Mouse (Mus musculus): ENCODE data around the gene Pdcd7. TPM values are rescaled to one million over a fixed set of nuclear protein-coding genes. Genes with fewer than 3 reads are reported as not detected.
"Not testable (repeated sequence)": the region's sequence is repeated elsewhere in the genome, so short reads cannot be mapped to it uniquely, and the experiment has no call there.

Gene Pdcd7
- total RNA-seq (2015; ENCODE audit: low replicate concordance) (2.7 and 5.4 TPM in 2 replicates), total RNA-seq (2017; ENCODE audit: low replicate concordance) (8.8 and 10.5 TPM in 2 replicates)

DNA sequence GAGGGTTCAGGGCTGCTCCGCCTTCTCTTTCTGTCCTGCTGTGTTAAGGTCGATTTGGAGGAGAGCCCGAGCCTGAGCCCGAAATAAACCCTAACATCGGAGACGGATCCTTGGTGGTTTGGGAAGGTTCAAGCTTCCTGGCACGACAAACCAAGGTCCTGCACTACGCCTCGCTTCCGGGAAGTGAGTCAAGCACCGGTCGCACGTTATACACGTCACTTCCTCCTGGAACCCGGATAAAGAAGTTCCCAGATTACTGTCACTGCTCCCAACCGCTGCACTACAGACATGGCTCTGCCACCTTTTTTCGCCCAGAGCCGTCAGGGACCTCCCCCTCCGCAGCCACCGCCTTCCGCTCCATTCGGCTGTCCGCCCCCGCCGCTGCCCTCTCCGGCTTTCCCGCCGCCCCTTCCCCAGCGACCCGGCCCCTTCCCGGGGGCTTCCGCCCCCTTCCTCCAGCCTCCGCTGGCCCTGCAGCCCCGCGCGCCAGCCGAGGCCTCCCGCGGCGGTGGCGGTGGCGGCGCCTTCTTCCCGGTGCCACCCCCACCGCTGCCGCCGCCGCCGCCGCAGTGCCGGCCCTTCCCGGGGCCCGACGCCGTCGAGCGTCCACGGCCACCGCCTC is at the start of gene Pdcd7:
TSS of gene Pdcd7 (plus strand) at position 251 of the 622 bp plus-strand sequence.
- peak; percentile 91 for ATAC-seq (replicated peaks; ENCODE audit: low FRiP score, poor library complexity, severe bottlenecking)

DNA sequence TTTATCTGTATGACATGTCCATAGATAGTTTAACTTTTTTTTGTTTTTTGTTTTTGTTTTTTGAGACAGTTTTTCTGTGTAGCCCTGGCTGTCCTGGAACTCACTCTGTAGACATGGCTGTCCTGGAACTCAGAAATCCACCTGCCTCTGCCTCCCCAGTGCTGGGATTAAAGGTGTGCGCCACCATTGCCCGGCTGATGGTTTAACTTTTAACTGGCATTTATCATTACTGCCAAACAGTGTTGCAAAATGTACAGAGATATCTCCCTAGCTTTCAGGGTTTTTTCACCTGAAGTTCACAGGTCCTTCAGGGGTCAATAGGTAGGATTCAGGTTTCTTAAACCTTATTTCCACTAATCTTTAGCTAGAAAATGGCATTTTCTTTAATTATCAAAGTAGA is 48.8 kb upstream of the Pdcd7 start:
- no peak for ATAC-seq (replicated peaks; ENCODE audit: low FRiP score, poor library complexity, severe bottlenecking)

DNA sequence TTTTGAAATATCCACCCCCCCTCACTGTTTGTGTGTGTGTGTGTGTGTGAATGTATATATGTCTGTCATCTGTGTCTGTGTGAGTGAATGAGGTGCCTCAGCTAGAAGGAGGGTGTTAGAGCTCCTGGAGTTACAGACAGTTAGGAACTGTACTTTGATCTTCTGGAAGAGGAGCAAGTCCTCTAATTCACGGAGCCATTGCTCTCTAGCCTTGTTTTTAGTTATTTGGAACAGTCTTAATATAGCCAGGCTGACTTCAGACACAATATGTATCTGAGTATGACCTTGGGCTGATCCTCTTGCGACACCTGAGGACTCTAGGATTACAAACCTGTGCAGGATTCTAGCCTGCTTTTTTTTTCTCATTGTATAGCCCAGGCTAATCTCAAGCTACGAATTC is 47.1 kb upstream of the Pdcd7 start:
- ATAC-seq (replicated peaks; ENCODE audit: low FRiP score, poor library complexity, severe bottlenecking), result no peak

DNA sequence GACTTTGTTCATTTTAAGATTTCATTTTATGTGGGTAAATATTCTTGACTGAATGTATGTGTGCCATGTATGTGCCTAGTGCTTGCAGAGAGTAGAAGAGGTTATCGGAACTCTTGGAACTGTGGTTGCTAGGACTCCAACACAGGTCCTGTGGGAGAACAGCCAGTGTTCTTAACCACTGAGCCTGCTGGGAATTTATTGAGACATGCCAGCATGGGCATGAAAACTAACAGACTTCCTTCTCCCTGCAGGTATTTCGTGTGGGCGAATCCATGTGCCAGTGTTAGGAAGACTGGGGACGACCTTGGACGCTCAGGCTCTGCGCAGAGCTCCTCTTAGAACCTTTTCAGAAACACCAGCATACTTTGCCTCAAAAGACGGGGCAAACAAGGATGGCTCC is 46.3 kb upstream of the Pdcd7 start:
- ATAC-seq (replicated peaks; ENCODE audit: low FRiP score, poor library complexity, severe bottlenecking), result no peak

DNA sequence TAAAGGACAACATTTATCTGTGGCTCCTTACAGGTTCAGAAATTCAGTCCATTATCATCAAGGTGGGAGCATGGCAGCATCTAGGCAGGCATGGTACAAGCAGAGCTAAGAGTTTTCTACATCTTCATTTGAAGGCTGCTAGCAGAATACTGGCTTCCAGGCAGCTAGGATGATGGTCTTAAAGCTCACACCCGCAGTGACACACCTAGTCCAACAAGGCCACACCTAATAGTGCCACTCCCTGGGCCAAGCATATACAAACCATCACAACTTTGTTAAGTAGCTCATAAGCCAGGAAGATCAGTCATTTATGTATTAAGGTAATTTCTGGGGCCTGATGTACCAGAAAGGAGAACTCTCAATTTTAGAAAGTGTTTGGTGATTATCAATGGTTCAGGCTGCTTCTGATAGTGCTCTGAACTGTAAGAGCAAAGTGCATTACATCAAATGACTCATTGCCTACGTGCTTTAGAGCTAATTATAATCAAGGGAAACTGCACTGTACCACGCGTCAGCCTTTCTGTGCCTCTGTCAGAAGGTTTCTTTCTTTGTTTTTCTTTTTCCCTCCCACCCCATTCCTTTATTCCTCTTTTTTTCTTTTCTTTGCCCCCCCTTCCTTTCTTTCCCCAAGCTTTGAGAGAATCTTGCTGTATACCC is 43.4 kb upstream of the Pdcd7 start:
- no peak for ATAC-seq (replicated peaks; ENCODE audit: low FRiP score, poor library complexity, severe bottlenecking)

DNA sequence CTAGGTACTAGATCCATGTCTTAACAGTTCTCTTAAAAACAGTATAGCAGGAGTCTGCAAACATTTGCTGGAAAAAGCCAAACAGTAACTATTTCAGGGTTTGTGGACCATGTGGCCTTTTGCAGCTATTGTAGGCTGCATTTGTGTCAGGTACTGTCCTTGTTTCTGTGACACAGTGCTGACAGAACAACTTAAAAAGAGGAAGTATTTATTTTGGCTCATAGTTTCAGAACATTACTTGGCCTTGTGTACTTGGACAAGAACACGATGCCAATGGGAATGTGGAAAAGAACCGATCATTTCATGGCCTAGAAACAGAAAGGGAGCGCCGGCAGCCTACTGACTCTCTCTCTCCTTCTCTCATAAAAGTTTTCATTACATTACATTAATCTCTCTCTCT is 42.3 kb upstream of the Pdcd7 start:
- ATAC-seq (replicated peaks; ENCODE audit: low FRiP score, poor library complexity, severe bottlenecking), result no peak

DNA sequence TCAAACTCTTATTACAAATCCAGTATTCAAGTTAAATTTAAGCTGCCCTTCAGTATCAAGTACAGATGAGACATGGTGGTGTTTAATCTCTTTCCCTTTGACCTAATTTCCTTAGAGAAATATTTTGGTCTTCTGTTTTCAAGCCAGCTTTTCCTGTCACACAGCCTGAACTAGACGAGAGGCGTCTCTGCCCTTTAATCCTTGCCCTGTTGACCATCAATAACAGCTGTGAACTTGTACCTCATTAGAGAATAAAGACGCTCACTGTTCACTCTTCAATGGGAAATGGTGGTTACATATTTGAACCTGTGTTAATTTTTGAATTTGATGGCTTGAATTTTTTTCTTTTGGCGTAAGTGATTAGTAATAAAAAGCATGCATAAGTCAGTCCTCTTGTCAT is 41.6 kb upstream of the Pdcd7 start:
- ATAC-seq (replicated peaks; ENCODE audit: low FRiP score, poor library complexity, severe bottlenecking), result no peak

DNA sequence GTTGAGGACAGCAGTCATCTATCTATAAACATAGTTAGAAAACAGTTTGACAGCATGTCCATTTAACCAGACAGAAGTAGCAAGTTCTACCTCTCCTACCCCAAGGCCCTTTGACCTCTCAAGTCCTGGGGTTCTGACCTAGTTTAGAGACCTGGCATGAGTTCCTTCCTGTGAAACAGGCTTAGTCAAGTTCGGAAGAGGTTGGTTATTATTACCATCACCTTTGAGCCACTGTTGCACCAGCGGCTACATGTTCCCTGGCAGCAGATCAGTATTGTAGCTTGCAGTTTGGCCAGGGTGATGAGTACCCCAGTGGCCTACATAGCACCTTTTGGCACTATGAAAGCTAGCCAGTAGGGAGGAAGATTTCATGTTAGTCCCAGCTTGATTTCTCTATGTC is 39.2 kb upstream of the Pdcd7 start:
- ATAC-seq (replicated peaks; ENCODE audit: low FRiP score, poor library complexity, severe bottlenecking), result no peak

DNA sequence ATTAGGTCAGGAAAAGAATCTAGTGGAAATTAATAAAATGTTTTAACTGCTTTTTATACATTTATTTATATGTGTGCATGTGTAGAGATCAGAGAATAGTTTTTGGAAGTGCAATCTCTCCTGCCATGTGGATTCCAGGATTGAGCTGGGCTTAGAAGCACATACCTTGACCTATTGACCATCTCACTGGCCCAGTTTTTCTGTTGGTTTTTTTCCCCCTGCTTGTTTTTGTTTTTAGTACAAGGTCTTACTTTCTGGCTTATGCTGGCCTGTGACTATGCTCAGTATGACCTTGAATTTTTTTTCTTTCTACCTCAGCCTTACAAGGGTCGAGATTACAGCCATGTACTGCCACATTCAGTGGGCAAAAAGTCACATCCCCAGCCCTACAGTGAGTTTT is 37.9 kb upstream of the Pdcd7 start:
- no peak for ATAC-seq (replicated peaks; ENCODE audit: low FRiP score, poor library complexity, severe bottlenecking)

DNA sequence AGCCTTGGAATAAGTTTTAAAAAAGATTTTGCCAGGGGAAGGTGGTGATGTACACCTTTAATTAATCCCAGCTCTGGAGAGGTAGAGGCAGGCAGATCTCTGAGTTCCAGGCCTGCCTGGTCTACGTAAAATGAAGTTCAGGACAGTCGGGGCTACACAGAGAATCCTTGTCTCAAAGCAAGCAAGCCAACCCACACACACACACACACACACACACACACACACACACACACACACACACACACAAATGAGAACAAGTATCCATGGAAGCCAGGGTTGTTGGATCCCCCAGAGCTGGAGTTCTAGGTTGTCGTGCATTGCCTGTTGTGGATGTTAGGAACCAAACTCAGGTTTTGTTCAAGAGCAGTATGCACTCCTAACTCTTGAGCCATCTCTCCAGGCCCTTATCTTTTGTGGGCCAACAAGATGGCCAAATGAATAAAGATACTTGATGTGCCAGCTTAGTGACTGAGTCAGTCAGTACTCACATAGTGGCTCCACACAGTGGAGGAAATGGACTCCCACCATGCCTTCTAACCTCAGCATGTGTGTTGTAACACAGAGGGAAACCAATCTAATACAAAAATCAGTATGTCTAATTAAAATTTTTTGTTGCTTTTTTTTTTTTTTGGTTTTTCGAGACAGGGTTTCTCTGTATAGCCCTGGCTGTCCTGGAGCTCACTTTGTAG is 33.1 kb upstream of the Pdcd7 start:
- peak; percentile 72 for ATAC-seq (replicated peaks; ENCODE audit: low FRiP score, poor library complexity, severe bottlenecking)

DNA sequence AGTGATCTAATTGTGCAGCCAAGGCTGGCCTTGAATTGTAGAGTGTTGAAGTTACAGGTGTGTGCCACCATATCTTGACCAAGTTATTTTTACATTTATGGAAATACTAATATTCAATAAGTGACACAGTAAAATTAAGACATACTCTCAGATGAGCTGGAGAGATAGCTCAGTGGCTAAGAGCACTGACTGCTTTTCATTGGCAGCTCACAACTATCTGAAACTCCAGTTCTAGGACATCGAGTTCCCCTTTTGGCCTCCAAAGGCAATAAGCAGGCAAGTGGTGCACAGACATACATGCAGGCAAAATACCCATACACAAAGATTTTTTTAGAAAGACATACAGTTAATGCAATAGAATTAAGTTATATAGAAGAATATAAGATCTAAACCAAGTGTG is 32.1 kb upstream of the Pdcd7 start:
- no peak for ATAC-seq (replicated peaks; ENCODE audit: low FRiP score, poor library complexity, severe bottlenecking)

DNA sequence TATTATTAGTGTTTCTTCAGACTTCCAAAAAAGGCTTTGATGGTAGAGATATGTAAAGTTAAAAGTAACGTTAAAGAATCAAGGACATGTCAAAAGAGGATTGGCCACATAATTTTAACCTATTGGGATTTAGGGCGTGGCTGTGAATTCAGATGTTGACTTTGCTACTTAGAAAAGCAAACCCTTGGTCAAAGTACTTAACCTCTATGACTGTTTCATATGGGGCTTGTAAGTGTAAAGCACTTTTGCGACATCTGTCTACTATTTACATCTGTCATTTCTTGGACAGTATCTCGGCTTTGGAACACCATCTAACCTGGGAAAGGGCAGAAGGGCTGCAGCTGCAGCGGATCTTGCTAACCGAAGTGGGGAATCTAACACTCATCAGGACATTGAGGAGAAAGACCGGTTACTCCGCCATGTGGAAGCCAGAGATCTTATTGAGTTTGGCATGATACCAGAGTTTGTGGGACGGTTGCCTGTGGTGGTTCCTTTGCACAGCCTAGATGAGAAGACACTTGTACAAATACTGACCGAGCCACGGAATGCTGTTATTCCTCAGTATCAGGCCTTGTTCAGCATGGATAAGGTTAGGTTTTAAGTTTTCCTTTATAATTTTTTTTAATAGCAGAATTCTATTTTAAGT is 23.5 kb upstream of the Pdcd7 start:
- ATAC-seq (replicated peaks; ENCODE audit: low FRiP score, poor library complexity, severe bottlenecking), result no peak

DNA sequence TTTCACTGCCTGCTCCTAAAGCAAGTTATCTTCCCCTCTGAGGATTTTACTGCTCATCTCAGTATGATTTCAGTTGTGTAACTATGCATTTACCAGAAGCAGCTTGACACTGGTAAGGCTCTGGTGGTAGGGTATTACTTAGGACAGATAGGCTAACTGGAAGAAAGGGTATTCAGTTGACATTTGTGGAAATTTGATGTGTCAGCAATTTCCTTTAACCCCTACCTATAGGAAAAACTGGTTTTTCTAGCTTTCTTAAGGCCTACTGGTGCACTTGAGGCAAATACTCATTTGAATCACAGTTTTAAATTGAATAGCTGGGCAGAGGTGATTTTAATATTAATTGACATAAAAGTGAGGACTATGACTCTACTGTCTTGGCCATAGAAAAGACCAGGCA is 19.9 kb upstream of the Pdcd7 start:
- ATAC-seq (replicated peaks; ENCODE audit: low FRiP score, poor library complexity, severe bottlenecking), result no peak

DNA sequence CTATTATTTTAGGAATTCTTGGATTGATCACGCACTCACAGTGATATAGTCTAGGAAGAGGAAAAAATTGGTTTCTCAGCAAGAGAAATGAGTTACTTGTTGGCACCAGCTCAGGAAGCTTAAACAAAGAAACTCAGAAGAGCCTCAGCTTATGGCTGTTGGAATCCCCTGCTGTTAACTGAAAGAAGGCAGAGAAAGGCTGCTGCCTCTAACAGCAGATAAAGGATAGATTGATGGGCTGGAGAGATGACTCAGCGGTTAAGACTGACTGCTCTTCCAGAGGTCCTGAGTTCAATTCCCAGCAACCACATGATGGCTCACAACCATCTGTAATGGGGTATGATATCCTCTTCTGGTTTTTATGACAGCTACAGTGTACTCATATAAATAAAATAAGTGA is 18.5 kb upstream of the Pdcd7 start:
- no peak for ATAC-seq (replicated peaks; ENCODE audit: low FRiP score, poor library complexity, severe bottlenecking)

DNA sequence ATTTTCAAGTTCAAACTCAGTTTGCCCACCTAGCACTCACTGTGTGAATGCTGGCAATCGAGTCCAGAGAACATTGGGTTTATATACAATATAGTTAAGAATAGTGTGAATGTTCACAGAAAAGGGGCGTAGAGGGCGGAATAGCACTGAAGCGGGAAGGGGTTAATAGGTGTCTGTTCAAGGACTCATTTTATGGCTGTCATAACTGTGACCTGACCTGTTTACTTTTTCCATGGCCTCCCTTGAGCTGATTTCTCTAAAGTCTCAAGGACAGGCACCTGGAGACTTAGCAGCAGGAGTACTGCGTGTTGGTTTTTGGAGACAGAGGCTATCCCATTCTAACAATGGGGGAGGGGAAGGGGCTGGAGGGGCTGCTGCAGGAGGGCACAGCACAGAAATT is 11.9 kb upstream of the Pdcd7 start:
- no peak for ATAC-seq (replicated peaks; ENCODE audit: low FRiP score, poor library complexity, severe bottlenecking)

DNA sequence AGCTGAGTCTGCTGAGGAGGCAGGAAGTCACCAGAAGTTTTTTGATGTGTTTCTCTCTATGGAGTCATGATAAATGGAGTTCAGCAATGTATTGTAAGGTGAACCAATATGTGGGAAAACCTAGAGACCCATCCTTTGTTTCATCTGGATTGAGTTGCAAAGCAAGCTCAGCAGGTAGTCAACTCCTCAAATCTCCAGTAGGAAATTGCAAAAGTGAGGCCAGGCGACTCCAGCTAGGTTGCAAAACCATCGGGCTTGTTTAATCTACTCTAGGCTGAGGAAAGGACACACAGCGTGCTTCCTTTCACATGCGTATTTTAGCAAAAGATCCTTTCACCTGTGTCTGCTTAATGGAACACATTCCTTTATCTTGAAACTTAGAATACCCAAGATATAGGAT is 6.8 kb upstream of the Pdcd7 start:
- no peak for ATAC-seq (replicated peaks; ENCODE audit: low FRiP score, poor library complexity, severe bottlenecking)

DNA sequence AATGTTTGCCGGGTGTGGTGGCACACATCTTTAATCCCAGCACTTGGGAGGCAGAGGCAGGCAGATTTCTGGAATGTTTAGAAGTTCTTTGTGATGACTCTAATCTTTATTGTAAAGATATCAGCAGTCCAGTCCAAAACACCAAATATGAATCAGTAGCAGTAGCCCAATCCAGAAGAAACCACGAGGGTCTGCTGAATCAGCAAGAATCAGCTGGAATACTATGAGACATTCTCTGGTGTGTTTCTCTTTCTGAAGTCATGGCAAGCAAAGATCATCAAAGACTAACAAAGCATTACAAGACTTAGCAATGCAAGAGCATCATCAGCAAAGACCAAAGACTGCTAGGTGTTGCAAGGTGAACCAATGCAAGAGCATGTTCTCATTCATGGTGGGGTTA is 5.5 kb upstream of the Pdcd7 start:
- no peak for ATAC-seq (replicated peaks; ENCODE audit: low FRiP score, poor library complexity, severe bottlenecking)

DNA sequence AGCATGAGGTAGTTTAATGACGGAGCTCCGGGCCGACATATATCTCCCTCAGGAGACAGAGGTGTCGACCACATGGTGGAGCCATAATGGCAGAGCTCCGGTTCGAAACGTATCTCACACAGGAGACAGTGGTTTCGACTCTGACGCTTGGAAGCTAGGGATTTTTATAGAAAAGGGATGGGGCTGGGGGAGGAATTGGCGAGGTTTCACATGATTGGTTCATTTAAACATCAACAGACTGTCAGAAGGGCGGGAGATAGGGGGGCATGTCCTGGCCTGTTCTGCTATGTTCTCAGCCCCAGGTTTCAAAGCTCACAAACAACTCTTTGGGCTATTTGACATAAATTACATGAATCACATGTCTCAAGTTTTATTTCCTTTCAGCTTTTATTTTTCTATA is 465 bp upstream of the Pdcd7 start:
- ATAC-seq (replicated peaks; ENCODE audit: low FRiP score, poor library complexity, severe bottlenecking), result not testable (repeated sequence)

DNA sequence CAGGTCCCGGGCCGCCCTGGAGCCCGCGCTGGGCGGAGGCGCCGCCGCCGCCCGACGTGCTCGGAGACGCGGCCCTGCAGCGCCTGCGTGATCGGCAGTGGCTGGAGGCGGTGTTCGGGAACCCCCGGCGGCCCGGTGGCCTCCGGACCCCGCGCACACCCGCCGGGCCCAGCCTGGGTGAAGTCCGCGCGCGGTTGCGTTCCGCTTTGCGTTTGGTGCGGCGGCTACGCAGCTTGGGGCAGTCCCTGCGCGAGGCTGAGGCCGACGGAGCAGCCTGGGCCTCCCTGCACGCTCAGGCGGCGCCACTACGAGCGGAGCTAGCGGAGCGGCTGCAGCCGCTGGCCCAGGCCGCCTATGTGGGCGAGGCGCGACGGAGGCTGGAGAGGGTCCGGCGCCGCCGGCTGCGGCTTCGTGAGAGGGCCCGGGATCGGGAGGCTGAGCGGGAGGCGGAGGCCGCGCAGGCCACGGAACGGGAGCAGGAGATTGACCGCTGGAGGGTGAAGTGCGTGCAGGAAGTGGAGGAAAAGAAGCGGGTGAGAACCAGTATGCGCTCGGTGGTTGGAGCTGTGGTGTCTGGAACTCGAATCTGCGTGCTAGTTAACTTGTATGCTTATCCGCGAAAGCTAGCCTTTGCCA is 690 bp downstream of the Pdcd7 start:
- ATAC-seq (replicated peaks; ENCODE audit: low FRiP score, poor library complexity, severe bottlenecking), result peak; percentile 72

DNA sequence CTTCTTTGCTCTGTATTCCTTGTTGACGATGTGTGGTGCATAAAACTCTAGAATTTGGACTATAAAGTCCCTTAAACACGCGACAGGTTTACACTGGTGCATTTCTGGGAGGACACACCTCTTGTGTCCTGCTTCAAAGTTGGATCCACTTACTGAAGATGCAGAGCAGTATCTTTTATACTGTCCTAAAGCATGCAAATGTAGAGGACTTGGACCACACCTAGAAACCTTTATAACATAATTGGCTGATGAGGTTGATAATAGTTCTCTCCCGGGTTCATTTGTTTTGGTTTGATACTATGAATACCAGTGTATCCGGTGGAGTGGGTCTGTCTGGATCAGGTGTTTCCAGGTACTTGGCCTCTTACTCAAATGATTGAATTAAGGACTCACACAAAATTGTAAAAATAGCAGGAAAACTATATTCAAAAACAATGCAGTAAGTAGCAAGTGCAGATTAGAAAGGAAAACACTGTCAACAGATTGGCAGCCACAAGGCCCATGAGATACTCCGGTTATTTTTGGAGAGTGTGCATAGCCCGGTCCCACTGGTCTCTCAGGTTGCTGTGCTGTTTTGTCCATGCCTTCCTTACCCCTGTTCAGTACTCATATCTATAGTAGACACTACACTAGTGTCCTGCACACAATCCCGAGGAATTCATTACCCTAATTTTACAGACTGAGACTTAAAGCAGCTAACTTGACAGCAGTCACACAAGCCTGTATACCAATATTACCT is 1.4 kb downstream of the Pdcd7 start:
- 0 out of 2 replicates have a peak, but pooled peaks have one; percentile 9 for ATAC-seq (replicated peaks; ENCODE audit: low FRiP score, poor library complexity, severe bottlenecking)

Measured in erythroblast, adult 5-6 weeks (primary cell).